Mouse (Mus musculus): ENCODE measurements at regions not wholly inside any gene's neighbourhood (a gene's known extent, or its start where the extent isn't known, plus 50 kb on each side); places are given as distances from the start of the nearest gene placed in this dataset.

DNA sequence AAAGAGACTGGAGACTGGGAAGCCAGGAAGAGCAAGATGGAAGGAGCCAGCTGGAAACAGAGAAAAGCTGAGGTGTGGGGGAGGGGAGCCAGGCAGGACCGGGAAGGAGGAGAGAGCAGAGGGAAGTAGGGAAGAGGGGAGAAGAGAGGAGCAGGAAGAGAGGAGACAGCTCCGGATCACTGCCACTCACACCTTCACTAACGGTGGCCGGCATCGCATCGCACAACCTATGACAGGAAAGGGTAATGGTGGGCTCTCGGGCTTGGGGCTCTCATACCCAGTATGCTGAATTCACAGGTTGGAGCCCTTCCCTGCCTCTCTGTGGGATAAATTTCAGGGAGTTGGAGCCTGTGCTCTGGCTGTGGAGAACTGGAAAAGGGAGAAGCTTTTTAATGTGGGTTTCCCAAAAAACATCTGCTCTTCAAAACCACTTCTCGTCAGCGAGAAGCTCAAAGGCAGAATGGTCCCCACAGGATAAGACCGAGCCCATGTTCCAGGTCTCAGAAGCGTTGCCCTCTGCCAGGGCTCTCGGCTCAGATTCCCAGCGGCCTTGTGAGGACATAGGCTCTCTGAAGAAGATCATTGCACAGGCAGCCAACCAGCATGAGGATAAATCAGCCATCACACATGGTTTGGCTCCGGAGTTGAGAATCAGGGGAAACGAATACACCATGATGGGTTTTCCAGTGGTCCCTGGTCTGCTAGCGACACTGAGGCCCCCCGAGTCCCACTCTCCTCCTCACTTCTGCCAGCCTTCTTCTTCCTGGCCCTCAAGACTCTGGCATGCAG, 53.8 kb upstream of the Coro2b start:
- in situ Hi-C loops (cut with MboI; ENCODE audit: low pct_unique_long_range_greater_than_20kb), result no loop called here
- POLR2A ChIA-PET, result interaction anchor here (0.6 kb wide), 1 partner anchor 219 kb away, joined by 3 read pairs; no protein-coding TSS in a partner anchor
- no peak for TF ChIP-seq CTCF (IDR thresholded peaks at IDR 0.05)
- H3K27me3 ChIP-seq, result no peaks in the 10 kb centered on the region
- ATAC-seq (no peak), DNase-seq (ENCODE audit: low read depth, low spot score) (no peak)
- CTCF ChIA-PET, result no interaction called here

DNA sequence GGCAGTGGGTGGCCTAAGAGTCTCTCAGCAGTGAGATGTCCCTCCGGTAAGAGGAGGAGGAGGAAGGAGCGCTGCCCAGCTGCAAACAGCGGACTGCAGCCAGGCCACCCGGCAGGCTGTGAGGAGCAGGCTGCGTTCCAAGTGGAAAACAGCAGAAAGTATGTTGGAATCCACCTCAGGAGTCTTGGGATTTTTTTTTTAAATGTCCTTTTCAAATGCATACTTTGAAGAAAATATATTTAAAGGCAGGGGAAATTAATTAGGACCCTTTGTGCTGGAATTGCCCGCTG, 54.3 kb upstream of the Coro2b start:
- no peak for TF ChIP-seq CTCF (IDR thresholded peaks at IDR 0.05)
- ChIA-PET CTCF (no interaction called here), POLR2A (interaction anchor here (0.6 kb wide), 1 partner anchor 219 kb away, joined by 3 read pairs; no protein-coding TSS in a partner anchor)
- H3K27me3 ChIP-seq, result no peaks in the 10 kb centered on the region
- DNase-seq (ENCODE audit: low read depth, low spot score) (no peak), ATAC-seq (no peak)
- in situ Hi-C loops (cut with MboI; ENCODE audit: low pct_unique_long_range_greater_than_20kb), result no loop called here

DNA sequence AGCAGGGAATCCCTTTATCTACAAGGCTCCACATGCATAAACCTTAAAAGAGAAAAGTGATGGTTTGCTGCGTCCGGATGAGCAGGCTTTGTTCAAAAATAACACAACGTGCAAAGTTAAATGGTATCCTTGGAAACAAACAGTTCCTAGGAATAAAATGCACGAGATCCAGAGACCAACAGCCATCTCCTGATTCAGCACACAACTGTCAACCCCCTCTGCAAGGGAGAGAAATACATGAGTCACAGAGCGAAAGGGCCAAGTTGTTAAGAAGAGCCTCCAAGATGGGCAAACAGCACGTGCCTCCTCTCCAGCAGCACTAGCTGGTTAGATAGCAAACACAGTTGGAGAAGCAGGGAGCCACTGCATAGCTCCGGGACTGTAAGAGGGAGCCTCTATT, 61.2 kb upstream of the Coro2b start:
- ChIA-PET CTCF (no interaction called here), POLR2A (no interaction called here)
- no peaks in the 10 kb centered on the region for H3K27me3 ChIP-seq
- DNase-seq (ENCODE audit: low read depth, low spot score), result no peak
- ATAC-seq, result no peak
- no peak for TF ChIP-seq CTCF (IDR thresholded peaks at IDR 0.05)
- in situ Hi-C loops (cut with MboI; ENCODE audit: low pct_unique_long_range_greater_than_20kb), result no loop called here

DNA sequence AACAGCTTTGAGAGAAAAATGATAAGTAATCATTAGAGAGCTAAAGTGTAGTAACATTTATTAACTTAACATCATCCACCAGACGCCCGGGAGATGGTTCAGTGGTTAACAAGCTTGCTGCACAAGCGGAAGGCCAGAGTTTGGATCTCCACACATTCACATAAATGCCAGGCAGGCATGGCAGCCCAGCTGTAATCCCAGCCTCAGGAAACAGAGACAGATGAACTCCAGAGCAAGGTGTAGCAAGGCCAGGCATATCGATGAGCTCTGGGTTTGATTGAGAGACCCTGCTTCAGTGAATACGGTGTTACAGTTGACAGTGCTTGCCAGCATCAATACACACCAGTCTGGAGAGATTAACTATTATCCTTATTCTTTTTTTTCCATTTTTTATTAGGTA, 62.1 kb upstream of the Coro2b start:
- H3K27me3 ChIP-seq, result no peaks in the 10 kb centered on the region
- in situ Hi-C loops (cut with MboI; ENCODE audit: low pct_unique_long_range_greater_than_20kb), result no loop called here
- POLR2A ChIA-PET, result no interaction called here
- CTCF ChIA-PET, result interaction anchor here (1.0 kb wide), 1 partner anchor 43 kb away, joined by 3 read pairs; no protein-coding TSS in a partner anchor
- ATAC-seq (no peak), DNase-seq (ENCODE audit: low read depth, low spot score) (no peak)
- TF ChIP-seq CTCF (IDR thresholded peaks at IDR 0.05), result no peak

DNA sequence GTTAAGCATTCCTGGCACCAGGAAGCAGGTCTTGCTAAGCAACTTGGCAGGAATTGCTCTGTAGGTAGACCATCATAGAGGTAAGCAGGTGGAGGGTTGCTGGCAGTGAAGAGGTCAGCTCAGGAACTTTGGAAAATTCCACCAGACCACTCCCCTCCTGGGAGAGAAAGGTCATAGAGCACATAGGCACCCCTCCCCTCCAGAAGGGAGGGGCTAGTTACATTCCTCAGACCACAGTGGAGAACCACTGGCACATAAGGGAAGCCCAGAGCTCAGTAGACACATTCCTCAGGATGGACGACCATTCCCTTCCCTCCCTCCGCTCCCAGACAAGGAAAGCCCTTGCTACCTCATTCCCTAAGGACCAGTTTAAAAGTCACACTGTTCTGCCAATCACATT, 67.1 kb upstream of the Itga11 start:
- no peaks in the 10 kb centered on the region for H3K27me3 ChIP-seq
- TF ChIP-seq CTCF (IDR thresholded peaks at IDR 0.05), result no peak
- in situ Hi-C loops (cut with MboI; ENCODE audit: low pct_unique_long_range_greater_than_20kb), result no loop called here
- no peak for DNase-seq (ENCODE audit: low read depth, low spot score)
- ChIA-PET POLR2A (no interaction called here), CTCF (no interaction called here)
- ATAC-seq, result no peak

DNA sequence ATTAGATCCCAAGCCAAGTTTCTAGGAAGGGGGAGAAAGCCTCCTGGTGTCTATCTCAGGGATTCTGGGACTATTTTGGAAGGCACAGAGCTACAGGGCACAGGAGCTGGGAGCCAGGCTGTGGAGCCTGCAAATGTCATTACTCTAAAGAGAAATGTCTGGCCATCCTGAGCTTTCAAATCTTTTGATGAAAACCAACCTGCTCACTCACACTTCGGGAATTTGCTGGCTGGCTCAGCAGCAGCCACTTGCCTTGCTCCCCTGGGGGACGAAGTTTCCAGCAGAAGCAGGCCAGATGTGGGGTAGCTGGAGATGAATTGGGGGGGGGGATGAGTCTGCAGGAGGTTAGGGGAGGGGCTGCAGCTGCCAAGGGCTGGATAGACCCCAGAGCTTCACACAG, 66.2 kb upstream of the Itga11 start:
- CTCF ChIA-PET, result no interaction called here
- POLR2A ChIA-PET, result no interaction called here
- in situ Hi-C loops (cut with MboI; ENCODE audit: low pct_unique_long_range_greater_than_20kb), result no loop called here
- no peaks in the 10 kb centered on the region for H3K27me3 ChIP-seq
- no peak for DNase-seq (ENCODE audit: low read depth, low spot score)
- no peak for TF ChIP-seq CTCF (IDR thresholded peaks at IDR 0.05)
- ATAC-seq, result no peak

DNA sequence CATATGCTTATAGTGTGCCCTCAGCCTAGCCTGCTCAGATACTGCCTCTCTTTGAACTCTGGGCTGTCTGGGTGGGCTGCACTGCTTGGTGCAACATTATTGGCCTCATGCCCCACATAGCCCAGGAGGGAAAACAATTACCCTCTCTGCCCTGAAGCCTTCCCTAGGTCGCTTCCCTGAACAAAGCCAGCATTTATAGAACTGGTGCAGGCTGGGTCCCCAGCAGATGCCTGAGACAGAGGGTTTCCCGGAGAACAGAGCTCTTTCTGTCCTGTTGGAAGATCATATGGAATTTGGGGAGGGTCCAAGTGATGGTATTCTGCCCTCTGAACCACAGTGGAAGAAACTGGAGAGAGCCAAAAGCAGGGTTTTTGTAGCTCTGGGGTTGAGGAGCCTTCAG, 64.6 kb upstream of the Itga11 start:
- in situ Hi-C loops (cut with MboI; ENCODE audit: low pct_unique_long_range_greater_than_20kb), result no loop called here
- CTCF ChIA-PET, result no interaction called here
- DNase-seq (ENCODE audit: low read depth, low spot score), result no peak
- no peaks in the 10 kb centered on the region for H3K27me3 ChIP-seq
- no peak for ATAC-seq
- POLR2A ChIA-PET, result no interaction called here
- no peak for TF ChIP-seq CTCF (IDR thresholded peaks at IDR 0.05)

DNA sequence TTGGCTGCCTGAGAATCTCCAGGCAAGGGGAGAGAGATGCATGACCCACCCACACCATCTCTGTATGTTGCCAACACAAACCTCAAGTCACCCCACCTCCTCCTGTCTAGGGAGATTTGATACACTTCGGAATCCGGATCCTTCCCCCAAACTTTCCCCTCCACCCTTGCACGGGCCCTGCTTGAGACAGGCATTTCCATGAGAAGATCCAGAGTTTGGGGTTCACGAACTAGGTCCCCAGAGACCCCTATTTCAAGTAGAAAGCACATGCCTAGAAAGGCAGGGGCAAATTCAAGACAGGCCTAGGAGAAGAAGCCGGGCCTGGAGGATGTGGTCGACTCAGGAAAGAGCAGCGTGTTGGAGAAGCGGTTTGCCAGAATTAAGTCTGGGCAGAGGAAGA, 63.8 kb upstream of the Itga11 start:
- ATAC-seq, result no peak
- in situ Hi-C loops (cut with MboI; ENCODE audit: low pct_unique_long_range_greater_than_20kb), result no loop called here
- no peak for DNase-seq (ENCODE audit: low read depth, low spot score)
- CTCF ChIA-PET, result no interaction called here
- POLR2A ChIA-PET, result no interaction called here
- TF ChIP-seq CTCF (IDR thresholded peaks at IDR 0.05), result no peak
- no peaks in the 10 kb centered on the region for H3K27me3 ChIP-seq

DNA sequence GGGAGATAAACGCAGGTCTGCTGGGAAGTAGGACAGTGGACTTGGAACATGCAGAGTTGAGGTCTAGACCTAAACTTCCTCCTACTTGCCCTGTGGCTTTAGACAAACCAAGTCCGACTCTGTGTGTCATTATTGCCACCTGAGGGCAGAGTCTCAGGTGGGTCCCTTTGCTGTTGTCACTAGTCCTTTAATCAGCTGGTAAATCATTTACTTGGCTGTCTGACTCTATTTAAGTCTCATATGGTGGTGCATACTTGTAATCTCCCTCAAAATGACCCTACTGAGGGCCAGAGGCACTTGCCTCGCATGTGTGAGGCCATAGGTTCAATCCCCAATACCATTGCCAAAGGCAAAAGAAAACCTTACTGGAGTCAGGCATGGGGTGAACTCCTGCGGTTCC, 62.7 kb upstream of the Itga11 start:
- no peak for TF ChIP-seq CTCF (IDR thresholded peaks at IDR 0.05)
- no peak for DNase-seq (ENCODE audit: low read depth, low spot score)
- POLR2A ChIA-PET, result no interaction called here
- CTCF ChIA-PET, result no interaction called here
- in situ Hi-C loops (cut with MboI; ENCODE audit: low pct_unique_long_range_greater_than_20kb), result no loop called here
- ATAC-seq, result no peak
- no peaks in the 10 kb centered on the region for H3K27me3 ChIP-seq

DNA sequence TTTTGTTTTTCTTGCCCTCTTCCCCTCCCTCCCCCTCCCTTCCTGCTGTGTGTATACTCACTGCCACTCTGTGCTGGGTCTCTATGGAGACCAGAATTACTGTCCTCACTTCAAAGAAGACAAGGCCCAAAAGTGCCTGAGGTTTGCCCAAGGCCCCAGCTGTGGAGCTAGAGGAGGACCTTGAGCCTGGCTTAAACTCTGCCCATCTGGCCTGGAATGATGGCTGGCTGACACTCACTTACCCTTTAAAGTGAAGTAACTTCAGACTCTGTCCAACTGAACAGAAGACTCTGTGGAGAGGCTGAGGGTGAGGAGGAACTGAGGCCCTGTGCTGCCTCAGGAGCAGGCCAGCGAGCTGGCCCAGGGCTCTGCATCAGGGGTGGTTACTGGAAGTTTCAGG, 61.8 kb upstream of the Itga11 start:
- no peak for ATAC-seq
- CTCF ChIA-PET, result no interaction called here
- TF ChIP-seq CTCF (IDR thresholded peaks at IDR 0.05), result no peak
- in situ Hi-C loops (cut with MboI; ENCODE audit: low pct_unique_long_range_greater_than_20kb), result no loop called here
- no peak for DNase-seq (ENCODE audit: low read depth, low spot score)
- H3K27me3 ChIP-seq, result no peaks in the 10 kb centered on the region
- POLR2A ChIA-PET, result no interaction called here

DNA sequence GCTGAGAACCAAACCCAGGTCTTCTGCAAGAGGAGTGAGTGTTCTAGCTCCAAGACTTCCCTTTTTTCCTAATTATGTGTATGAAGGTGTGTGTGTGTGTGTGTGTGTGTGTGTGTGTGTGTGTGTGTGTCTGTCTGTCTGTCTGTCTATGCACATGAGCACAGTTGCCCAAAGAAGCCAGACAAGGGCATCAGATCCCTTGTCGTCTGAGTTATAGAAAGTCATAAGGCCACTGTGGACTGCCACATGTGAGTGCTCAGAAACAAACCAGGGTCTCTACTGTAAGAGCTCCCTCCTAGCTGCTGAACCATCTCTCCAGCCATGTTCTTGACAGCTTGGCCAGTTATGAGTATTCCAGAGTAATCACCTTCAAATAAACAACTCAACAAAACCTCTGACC, 58.6 kb upstream of the Itga11 start:
- ChIA-PET POLR2A (no interaction called here), CTCF (no interaction called here)
- DNase-seq (ENCODE audit: low read depth, low spot score) (no peak), ATAC-seq (no peak)
- H3K27me3 ChIP-seq, result no peaks in the 10 kb centered on the region
- no peak for TF ChIP-seq CTCF (IDR thresholded peaks at IDR 0.05)
- in situ Hi-C loops (cut with MboI; ENCODE audit: low pct_unique_long_range_greater_than_20kb), result no loop called here

DNA sequence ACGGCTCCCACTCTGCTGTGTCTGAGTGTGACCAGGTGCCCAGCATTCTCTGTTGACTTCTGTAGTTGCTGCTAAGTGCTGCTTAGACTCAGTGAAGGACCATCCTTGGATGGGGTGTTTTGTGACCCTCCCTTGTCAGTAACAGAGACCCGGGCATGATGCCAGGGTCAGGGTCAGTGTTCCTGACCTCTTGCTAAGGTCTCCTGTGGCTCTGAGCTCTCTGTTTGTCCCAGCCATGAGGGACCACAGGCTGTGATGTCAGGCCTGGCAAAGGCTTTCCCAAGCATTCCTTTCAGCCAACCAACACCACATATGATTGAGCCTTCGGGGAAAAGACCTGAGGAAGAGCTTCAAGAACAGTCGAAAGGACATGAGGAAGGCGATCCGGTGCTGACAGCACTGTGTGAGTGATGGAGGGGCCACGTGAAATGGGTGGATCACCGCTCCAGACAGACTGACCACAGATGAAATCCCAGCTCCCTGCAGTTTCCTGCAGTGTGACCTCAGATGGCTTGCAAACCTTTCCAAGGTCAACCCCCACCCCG, 56.7 kb upstream of the Itga11 start:
- ATAC-seq (no peak), DNase-seq (ENCODE audit: low read depth, low spot score) (no peak)
- H3K27me3 ChIP-seq, result no peaks in the 10 kb centered on the region
- POLR2A ChIA-PET, result interaction anchor here (0.6 kb wide), 1 partner anchor 11 kb away, joined by 3 read pairs; no protein-coding TSS in a partner anchor
- TF ChIP-seq CTCF (IDR thresholded peaks at IDR 0.05), result no peak
- in situ Hi-C loops (cut with MboI; ENCODE audit: low pct_unique_long_range_greater_than_20kb), result loop anchor here (10.0 kb wide), 2 partner anchors 56 to 154 kb away; no protein-coding TSS in a partner anchor
- CTCF ChIA-PET, result interaction anchor here (1.2 to 2.4 kb wide), 5 partner anchors 21 to 207 kb away, joined by 3 to 12 read pairs (median 6); no protein-coding TSS in a partner anchor
